Mouse (Mus musculus): ENCODE results near the gene Clybl. TPM values are rescaled to one million over a fixed set of nuclear protein-coding genes. Genes with fewer than 3 reads are reported as not detected.

The Clybl gene
- 10 to 100 TPM; 17.9 to 23.4 TPM for total RNA-seq (2021)
- long read RNA-seq, experiment 1, transcript Clybl-201 (8 exons, 1,231 nt): major isoform, 41 of 48 reads
- long read RNA-seq, experiment 1, partial matches to known transcripts: 4 of 48 reads
- long read RNA-seq, experiment 1, other reads (novel, unspliced or antisense): 3 of 48 reads
- long read RNA-seq, experiment 2, transcript Clybl-201 (8 exons, 1,231 nt): major isoform, 20 of 38 reads
- long read RNA-seq, experiment 2, partial matches to known transcripts: 4 of 38 reads
- long read RNA-seq, experiment 2, other reads (novel, unspliced or antisense): 14 of 38 reads

- intact Hi-C loops (cut with DNase I): no loop called here
- DNase-seq (ENCODE audit: low spot score in 2 of 2): peak; percentile 88 to 90
Measured at GRCm38 (mm10) chr14:122181078-122181814, at the start of gene Clybl. Clybl (plus strand) TSS chr14:122181704.

- DNase-seq (ENCODE audit: low spot score in 2 of 2): no peak
- intact Hi-C loops (cut with DNase I): no loop called here
Measured at GRCm38 (mm10) chr14:122136368-122136928, 45.1 kb upstream of the Clybl start.

- DNase-seq (ENCODE audit: low spot score in 2 of 2): no peak
- intact Hi-C loops (cut with DNase I): no loop called here
Measured at GRCm38 (mm10) chr14:122137234-122137633, 44.3 kb upstream of the Clybl start.

GRCm38 (mm10) chr14:122140126-122140525, 41.4 kb upstream of the Clybl start:
- DNase-seq (ENCODE audit: low spot score in 2 of 2): no peak
- intact Hi-C loops (cut with DNase I): no loop called here

- DNase-seq (ENCODE audit: low spot score in 2 of 2): no peak
- intact Hi-C loops (cut with DNase I): no loop called here
Measured at GRCm38 (mm10) chr14:122143585-122144269, 37.8 kb upstream of the Clybl start.

GRCm38 (mm10) chr14:122145374-122145773, 36.1 kb upstream of the Clybl start:
- no peak for DNase-seq (ENCODE audit: low spot score in 2 of 2)
- intact Hi-C loops (cut with DNase I): no loop called here

- no peak for DNase-seq (ENCODE audit: low spot score in 2 of 2)
- intact Hi-C loops (cut with DNase I): no loop called here
Measured at GRCm38 (mm10) chr14:122150616-122151015, 30.9 kb upstream of the Clybl start.

GRCm38 (mm10) chr14:122157738-122158137, 23.8 kb upstream of the Clybl start:
- DNase-seq (ENCODE audit: low spot score in 2 of 2): no peak
- intact Hi-C loops (cut with DNase I): no loop called here

GRCm38 (mm10) chr14:122160916-122161315, 20.6 kb upstream of the Clybl start:
- no peak for DNase-seq (ENCODE audit: low spot score in 2 of 2)
- intact Hi-C loops (cut with DNase I): no loop called here

GRCm38 (mm10) chr14:122168912-122169311, 12.6 kb upstream of the Clybl start:
- intact Hi-C loops (cut with DNase I): no loop called here
- DNase-seq (ENCODE audit: low spot score in 2 of 2): no peak

- DNase-seq (ENCODE audit: low spot score in 2 of 2): no peak
- intact Hi-C loops (cut with DNase I): no loop called here
Measured at GRCm38 (mm10) chr14:122170202-122170781, 11.2 kb upstream of the Clybl start.

- DNase-seq (ENCODE audit: low spot score in 2 of 2): no peak
- intact Hi-C loops (cut with DNase I): no loop called here
Measured at GRCm38 (mm10) chr14:122171031-122171430, 10.5 kb upstream of the Clybl start.

GRCm38 (mm10) chr14:122176263-122176798, 5.2 kb upstream of the Clybl start:
- DNase-seq (ENCODE audit: low spot score in 2 of 2): no peak
- intact Hi-C loops (cut with DNase I): no loop called here

GRCm38 (mm10) chr14:122179262-122179661, 2.2 kb upstream of the Clybl start:
- intact Hi-C loops (cut with DNase I): no loop called here
- no peak for DNase-seq (ENCODE audit: low spot score in 2 of 2)

GRCm38 (mm10) chr14:122181815-122182157, 282 bp downstream of the Clybl start:
- intact Hi-C loops (cut with DNase I): no loop called here
- no peak for DNase-seq (ENCODE audit: low spot score in 2 of 2)

GRCm38 (mm10) chr14:122182220-122182619, 716 bp downstream of the Clybl start:
- intact Hi-C loops (cut with DNase I): no loop called here
- DNase-seq (ENCODE audit: low spot score in 2 of 2): no peak

- no peak for DNase-seq (ENCODE audit: low spot score in 2 of 2)
- intact Hi-C loops (cut with DNase I): no loop called here
Measured at GRCm38 (mm10) chr14:122183974-122184373, 2.5 kb downstream of the Clybl start.

- intact Hi-C loops (cut with DNase I): no loop called here
- no peak for DNase-seq (ENCODE audit: low spot score in 2 of 2)
Measured at GRCm38 (mm10) chr14:122188250-122188649, 6.7 kb downstream of the Clybl start.

GRCm38 (mm10) chr14:122189901-122190300, 8.4 kb downstream of the Clybl start:
- intact Hi-C loops (cut with DNase I): loop anchor here (10.0 kb wide), 1 partner anchor 1165 kb away; no protein-coding TSS in a partner anchor
- DNase-seq (ENCODE audit: low spot score in 2 of 2): peak in 1 of 2 experiments; percentile 26

Measured in left cerebral cortex, postnatal 14 days (tissue).